Mouse (Mus musculus): ENCODE data around the gene Gtf2h1. TPM values are rescaled to one million over a fixed set of nuclear protein-coding genes. Genes with fewer than 3 reads are reported as not detected.

The Gtf2h1 gene
- polyA plus RNA-seq, 1 experiment from 2014 or later, result 52.1 TPM

DNA sequence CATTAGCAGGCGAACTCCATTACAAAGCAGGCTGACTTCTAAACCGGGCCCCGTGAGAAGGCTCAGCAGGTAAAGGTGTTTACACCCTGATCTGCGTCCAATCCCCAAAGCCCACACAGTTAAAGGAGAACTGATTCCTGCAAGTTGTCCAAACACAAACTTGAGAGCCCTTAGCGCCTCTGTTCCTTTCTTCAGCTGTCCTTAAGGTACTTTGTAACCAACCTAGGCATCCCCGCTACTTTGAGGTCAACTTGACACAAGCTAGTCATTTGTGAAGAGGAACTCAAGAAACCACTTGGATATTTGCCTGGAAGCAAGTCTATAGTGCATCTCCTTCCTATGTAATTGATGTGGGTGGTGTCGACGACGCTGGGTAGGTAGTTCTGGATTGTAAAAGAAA is 61.5 kb downstream of the Gtf2h1 start:
- no peak for ATAC-seq (ENCODE audit: low FRiP score, low read depth)
- Histone ChIP-seq H3K4me2 (replicated peaks) (no peak overlapping the region), H3K9me3 (no peaks in the 10 kb centered on the region), H3K4me3 (no peak overlapping the region), H3K9ac (replicated peaks) (no peak overlapping the region), H3K27me3 (no peaks in the 10 kb centered on the region), H3K36me3 (peaks cover 39% of the 10 kb centered on the region), H3K27ac (replicated peaks) (no peak overlapping the region), H3K4me1 (no peaks in the 10 kb centered on the region)
- 85% methylated on average over 9 of the region's 9 CpGs for WGBS

DNA sequence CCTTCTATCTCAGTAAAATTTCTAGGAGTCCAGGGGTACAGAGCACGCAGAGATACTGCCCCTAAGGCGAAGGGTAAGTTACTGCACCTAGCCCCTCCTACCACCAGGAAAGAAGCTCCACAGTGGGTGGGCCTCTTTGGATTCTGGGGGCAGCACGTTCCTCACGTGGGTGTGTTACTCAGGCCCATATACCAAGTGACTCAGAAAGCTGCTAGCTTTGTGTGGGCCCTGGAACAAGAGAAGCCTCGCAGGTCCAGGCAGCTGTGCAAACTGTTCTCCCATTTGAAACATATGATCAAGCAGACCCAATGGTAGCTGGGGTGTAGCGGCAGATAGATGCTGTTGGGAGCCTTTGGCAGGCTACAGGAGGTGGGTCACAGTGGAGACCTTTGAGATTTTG is 63.1 kb downstream of the Gtf2h1 start:
- ATAC-seq (ENCODE audit: low FRiP score, low read depth), result no peak
- Histone ChIP-seq H3K9me3 (no peaks in the 10 kb centered on the region), H3K4me3 (no peak overlapping the region), H3K9ac (replicated peaks) (no peak overlapping the region), H3K27ac (replicated peaks) (no peak overlapping the region), H3K4me2 (replicated peaks) (no peak overlapping the region), H3K4me1 (no peaks in the 10 kb centered on the region), H3K36me3 (peaks cover 23% of the 10 kb centered on the region), H3K27me3 (no peaks in the 10 kb centered on the region)
- WGBS, result 62% methylated on average over 6 of the region's 6 CpGs

DNA sequence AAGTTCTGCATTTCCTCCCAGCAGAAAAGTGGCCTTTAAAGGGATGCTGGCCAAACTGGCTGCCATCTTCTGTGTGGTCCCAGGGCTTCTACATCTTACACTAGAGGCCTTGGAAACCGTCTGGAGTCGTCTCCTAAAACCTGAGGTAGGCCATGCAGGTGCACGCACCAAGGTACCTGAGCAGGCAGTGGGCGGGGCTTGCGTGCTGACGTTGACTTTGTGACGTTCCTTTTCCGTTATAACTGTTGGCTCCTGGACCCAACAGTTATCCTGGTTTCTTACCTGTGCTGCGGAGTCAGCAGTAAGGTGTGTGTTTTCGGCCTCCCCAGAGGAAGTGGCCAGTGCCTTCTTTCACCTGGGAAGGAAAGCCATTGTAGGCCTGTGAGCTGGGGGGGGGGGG is 65.1 kb downstream of the Gtf2h1 start, which contains the start of gene Ldhc:
TSS of gene Ldhc (plus strand) at position 208 of the 400 bp plus-strand sequence.
- Histone ChIP-seq H3K4me2 (replicated peaks) (no peak within 1 kb of the TSS), H3K27me3 (no peaks in the 10 kb centered on the region), H3K4me1 (no peaks in the 10 kb centered on the region), H3K27ac (replicated peaks) (no peak within 1 kb of the TSS), H3K9me3 (no peaks in the 10 kb centered on the region), H3K9ac (replicated peaks) (no peak within 1 kb of the TSS), H3K4me3 (no peak within 1 kb of the TSS), H3K36me3 (peaks cover 3% of the 10 kb centered on the region; the same call in 1 of the 2 replicates)
- 27% methylated on average over 10 of the region's 10 CpGs for WGBS
- ATAC-seq (ENCODE audit: low FRiP score, low read depth), result no peak

DNA sequence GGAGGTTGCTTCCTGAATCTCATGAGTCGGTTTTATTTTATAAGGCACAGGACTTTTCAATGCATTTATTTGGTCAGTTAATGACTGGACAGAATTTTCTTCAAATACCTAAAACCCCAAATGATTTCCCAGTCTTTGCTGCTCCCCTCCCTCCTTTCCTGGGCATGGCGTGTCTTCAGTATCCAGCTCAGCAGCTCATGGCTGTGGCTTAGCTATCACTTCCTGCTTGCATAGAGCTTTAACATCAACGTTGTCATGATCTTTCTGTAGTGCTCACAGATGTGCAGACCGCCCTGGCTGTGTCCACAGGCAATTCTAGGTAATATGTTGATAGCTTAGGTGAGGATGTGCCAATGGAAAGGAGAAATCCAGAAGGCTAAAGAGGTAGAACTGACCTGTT is 76.1 kb downstream of the Gtf2h1 start:
- no peaks in the 10 kb centered on the region for H3K4me1 ChIP-seq
- H3K27me3 ChIP-seq, result no peaks in the 10 kb centered on the region
- H3K4me3 ChIP-seq, result no peak overlapping the region
- H3K27ac ChIP-seq (replicated peaks), result no peak overlapping the region
- no peaks in the 10 kb centered on the region for H3K36me3 ChIP-seq
- no peaks in the 10 kb centered on the region for H3K9me3 ChIP-seq
- ATAC-seq (ENCODE audit: low FRiP score, low read depth), result no peak
- WGBS, result 78% methylated on average over 4 of the region's 4 CpGs
- no peak overlapping the region for H3K4me2 ChIP-seq (replicated peaks)
- no peak overlapping the region for H3K9ac ChIP-seq (replicated peaks)

Other genes starting within 250 kb of the Gtf2h1 start
- gene Sergef, start 156.3 kb upstream of the Gtf2h1 start, polyA plus RNA-seq (2016; fragmentation: Nextera tagmentation; extraction: Ambion mirVana), result 17.3 and 18.5 TPM in 2 replicates
- 0.29 and 0.41 TPM in 2 replicates for gene Tph1, start 123.6 kb upstream of the Gtf2h1 start, polyA plus RNA-seq (2016; fragmentation: Nextera tagmentation; extraction: Ambion mirVana)
- gene Saal1, start 85.4 kb upstream of the Gtf2h1 start, polyA plus RNA-seq (2016; fragmentation: Nextera tagmentation; extraction: Ambion mirVana), result 30.7 and 32.0 TPM in 2 replicates
- 0.10 TPM in 1 of 2 replicates, not detected in the other for gene Saa3, start 80.4 kb upstream of the Gtf2h1 start, polyA plus RNA-seq (2016; fragmentation: Nextera tagmentation; extraction: Ambion mirVana)
- gene Saa4, start 63.5 kb upstream of the Gtf2h1 start, polyA plus RNA-seq (2016; fragmentation: Nextera tagmentation; extraction: Ambion mirVana), result not detected in 2 replicates
- gene Saa1, start 53.1 kb upstream of the Gtf2h1 start, polyA plus RNA-seq (2016; fragmentation: Nextera tagmentation; extraction: Ambion mirVana), result not detected in 2 replicates
- gene Saa2, start 44.3 kb upstream of the Gtf2h1 start, polyA plus RNA-seq (2016; fragmentation: Nextera tagmentation; extraction: Ambion mirVana), result not detected in 2 replicates
- 23.8 and 24.9 TPM in 2 replicates for gene Hps5, start within 50 bp of the Gtf2h1 start, polyA plus RNA-seq (2016; fragmentation: Nextera tagmentation; extraction: Ambion mirVana)
- 802 and 809 TPM in 2 replicates for gene Ldha, start 45.4 kb downstream of the Gtf2h1 start, polyA plus RNA-seq (2016; fragmentation: Nextera tagmentation; extraction: Ambion mirVana)
- gene Ldhc, start 65.1 kb downstream of the Gtf2h1 start, polyA plus RNA-seq (2016; fragmentation: Nextera tagmentation; extraction: Ambion mirVana), result 0.22 TPM in 1 of 2 replicates, not detected in the other
- 318 and 322 TPM in 2 replicates for gene Tsg101, start 123.9 kb downstream of the Gtf2h1 start, polyA plus RNA-seq (2016; fragmentation: Nextera tagmentation; extraction: Ambion mirVana)
- gene Uevld, start 162.4 kb downstream of the Gtf2h1 start, polyA plus RNA-seq (2016; fragmentation: Nextera tagmentation; extraction: Ambion mirVana), result 11.8 and 12.1 TPM in 2 replicates
- not detected in 2 replicates for gene Gm9999, start 187.5 kb downstream of the Gtf2h1 start, polyA plus RNA-seq (2016; fragmentation: Nextera tagmentation; extraction: Ambion mirVana)
- gene Spty2d1, start 212.3 kb downstream of the Gtf2h1 start, polyA plus RNA-seq (2016; fragmentation: Nextera tagmentation; extraction: Ambion mirVana), result 13.1 and 14.0 TPM in 2 replicates

Measured in midbrain, embryonic 12.5 days (tissue).